Mouse (Mus musculus): Measurements from ENCODE around the gene Snrnp35. TPM values are rescaled to one million over a fixed set of nuclear protein-coding genes. Genes with fewer than 3 reads are reported as not detected.
A peak's percentile ranks its signal among the peaks of the same experiment; 100 is the strongest.

Gene Snrnp35
- total RNA-seq, 2 experiments from 2014 or later = 27.4 to 31.7 TPM

DNA sequence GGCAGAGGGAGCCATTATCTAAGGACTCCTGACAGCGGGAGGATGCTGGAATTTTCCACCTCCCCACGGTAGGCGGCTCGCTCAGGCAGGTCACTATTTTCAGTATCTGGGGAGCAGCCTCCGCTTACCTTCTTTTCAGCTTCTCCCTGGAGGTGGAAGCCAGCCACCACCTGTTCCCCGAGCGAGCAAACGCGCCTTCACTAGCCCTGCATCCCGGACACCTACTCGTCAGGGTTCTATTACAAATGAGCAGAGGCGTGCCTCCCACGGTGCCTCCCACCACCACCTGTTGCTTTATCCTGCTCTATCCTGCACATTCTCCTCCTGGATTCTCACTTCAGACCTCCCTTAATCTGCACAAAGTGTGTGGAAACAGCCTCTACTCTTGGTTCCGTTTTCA is 20.8 kb downstream of the Snrnp35 start:
- DNase-seq = peak; percentile 77 to 82

- DNase-seq = no peak
Observed at GRCm38 (mm10) chr5:124505235-124505634, 22.3 kb downstream of the Snrnp35 start.

DNA sequence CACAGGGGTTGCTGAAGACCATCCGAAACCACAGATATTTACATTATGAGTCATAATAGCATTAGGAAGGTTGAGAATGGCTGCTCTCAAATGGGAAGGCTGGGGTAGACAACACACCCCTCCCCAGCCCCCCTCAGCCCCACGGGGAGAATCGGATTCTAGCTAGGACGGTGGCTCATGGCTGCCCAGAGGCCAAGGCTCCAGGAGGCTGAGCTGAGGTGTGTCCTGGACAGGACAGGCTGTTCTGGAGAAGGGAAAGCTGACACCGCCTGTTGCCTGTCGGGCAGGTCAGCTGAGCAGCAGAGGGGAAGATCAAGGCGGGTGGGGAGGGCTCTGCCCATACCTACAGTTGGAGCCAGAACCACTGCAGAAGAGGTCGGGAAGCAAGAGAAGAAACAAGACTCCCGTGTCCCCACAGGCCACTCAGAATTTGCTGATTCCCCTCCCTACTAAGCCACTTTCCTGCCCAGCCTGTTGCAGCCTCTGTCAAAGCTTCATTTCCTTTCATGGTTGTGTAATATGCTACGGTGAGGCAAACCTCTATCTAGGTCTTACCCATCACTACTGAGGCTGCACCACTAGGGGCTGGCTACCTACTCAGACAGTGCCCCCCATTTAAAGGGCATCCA is 23.9 kb downstream of the Snrnp35 start:
- no peak for DNase-seq

DNA sequence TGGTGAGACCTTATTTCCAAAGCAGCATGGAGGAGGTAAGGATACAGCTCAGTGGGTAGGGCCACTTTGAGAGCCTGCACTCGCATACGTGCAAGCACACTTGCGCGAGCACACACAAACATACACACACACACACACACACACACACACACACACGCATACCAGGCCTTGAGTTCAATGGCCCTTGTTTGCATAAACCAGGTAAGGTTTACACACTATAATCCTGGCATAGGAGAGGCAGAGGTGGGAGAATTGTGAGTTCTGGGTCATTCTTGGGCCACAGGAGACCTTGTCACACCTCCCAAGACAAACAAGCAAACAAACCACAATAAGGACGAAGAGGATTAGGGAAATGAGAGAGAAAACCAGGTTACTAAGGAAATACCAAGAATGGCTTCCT is 26.3 kb downstream of the Snrnp35 start:
- DNase-seq = no peak

- no peak for DNase-seq
Observed at GRCm38 (mm10) chr5:124509742-124510237, 26.9 kb downstream of the Snrnp35 start.

- DNase-seq = no peak
Observed at GRCm38 (mm10) chr5:124510536-124511050, 27.7 kb downstream of the Snrnp35 start.

DNA sequence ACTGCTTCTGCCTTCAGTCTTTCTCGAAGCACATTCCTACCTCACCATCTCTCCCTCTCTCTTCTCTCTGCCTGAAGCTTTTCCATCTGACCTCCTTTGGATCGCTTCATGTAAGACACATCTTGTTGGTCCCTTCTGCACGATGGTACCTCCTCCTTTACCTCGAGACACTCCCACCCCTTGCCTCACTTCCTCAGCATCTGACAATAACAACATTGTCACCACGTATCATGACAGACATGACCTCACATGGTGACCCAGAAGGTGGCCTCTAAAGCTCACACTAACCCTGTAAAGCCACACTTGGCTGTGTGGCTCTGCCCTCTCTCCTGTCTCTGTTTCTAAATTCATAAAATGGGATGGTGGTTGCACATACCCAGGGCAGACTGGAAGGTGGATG is 32.9 kb downstream of the Snrnp35 start:
- no peak for DNase-seq

- peak; percentile 84 to 86 for DNase-seq
Observed at GRCm38 (mm10) chr5:124518648-124519047, 35.7 kb downstream of the Snrnp35 start.

GRCm38 (mm10) chr5:124521588-124521987 is 38.7 kb downstream of the Snrnp35 start:
- DNase-seq = no peak

GRCm38 (mm10) chr5:124523032-124523431 is 40.1 kb downstream of the Snrnp35 start:
- no peak for DNase-seq

GRCm38 (mm10) chr5:124524943-124525342 is 42.0 kb downstream of the Snrnp35 start:
- no peak for DNase-seq

- DNase-seq = no peak
Observed at GRCm38 (mm10) chr5:124528351-124528750, 45.4 kb downstream of the Snrnp35 start.

- DNase-seq = no peak
Observed at GRCm38 (mm10) chr5:124528791-124529190, 45.9 kb downstream of the Snrnp35 start.

GRCm38 (mm10) chr5:124529191-124529651 is 46.3 kb downstream of the Snrnp35 start:
- no peak for DNase-seq

- no peak for DNase-seq
Observed at GRCm38 (mm10) chr5:124529697-124530096, 46.8 kb downstream of the Snrnp35 start.

DNA sequence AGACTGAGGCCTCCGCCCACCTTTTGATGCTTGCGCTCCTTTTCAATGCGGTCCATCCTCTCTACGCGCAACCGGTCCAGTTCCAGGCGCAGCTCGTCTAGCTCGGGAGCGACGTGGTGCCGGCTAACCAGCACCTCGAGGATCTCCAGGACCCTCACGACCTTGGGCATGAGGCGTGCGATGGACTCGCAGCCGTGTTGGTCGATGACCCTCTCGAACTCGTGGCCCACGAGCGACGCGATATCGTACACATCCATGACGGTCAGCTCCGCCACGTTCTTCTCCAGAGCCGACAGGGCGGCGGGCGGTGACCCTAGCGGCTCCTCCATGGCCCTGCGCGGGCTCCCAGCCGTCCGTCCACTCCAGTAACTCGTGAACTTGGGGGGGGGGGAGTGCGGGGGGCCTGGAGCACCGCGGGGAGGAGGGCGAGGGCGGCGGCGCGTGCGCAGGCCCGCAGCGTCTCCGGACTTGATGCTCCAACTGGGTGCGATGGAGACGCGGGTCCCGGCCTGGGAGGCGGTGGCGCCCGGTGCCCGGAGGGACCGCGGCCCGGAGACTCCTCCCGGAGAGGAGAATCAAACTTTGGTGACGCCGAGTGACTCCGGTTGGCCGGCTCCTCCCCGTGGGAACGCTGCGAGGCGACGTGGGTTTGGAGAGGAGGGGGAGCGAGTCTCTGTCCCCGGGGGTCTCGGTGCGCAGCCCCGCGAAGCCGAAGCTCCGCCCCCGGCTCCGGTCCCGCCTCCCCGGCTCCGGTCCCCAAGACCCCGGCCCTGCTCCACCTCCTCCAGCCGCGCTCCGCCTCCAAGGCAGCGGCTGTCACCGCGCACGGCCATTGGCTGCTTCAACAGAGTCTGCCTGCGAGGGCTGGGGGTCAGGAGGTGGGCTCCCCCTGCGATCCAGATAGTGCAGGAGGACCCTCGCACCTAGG is 48.0 kb downstream of the Snrnp35 start, which contains the start of gene Rilpl1:
Gene Rilpl1, minus strand, starts transcription at position 737 of the 928 bp plus-strand sequence.
- DNase-seq = peak; percentile 84

DNA sequence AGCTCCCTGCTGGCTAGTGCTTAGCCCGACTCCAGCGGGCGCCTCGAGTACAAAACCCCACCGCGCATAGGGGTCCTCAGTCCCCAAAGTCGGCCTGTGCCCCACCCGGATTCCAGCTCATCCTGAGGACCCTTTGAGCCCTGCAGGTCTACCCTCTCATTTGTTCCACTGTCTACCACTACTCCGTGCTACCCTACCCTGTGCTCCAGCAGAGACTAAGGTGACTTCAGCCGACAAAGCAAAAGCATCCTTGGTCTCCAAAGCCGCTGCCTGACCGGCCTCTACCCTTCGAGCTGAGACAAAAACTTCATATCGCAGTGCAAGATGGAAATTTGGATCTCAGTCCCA is 48.6 kb downstream of the Snrnp35 start:
- no peak for DNase-seq

- no peak for DNase-seq
Observed at GRCm38 (mm10) chr5:124532451-124532850, 49.5 kb downstream of the Snrnp35 start.

GRCm38 (mm10) chr5:124535016-124535415 is 52.1 kb downstream of the Snrnp35 start:
- DNase-seq = no peak

- DNase-seq = no peak
Observed at GRCm38 (mm10) chr5:124536776-124537175, 53.8 kb downstream of the Snrnp35 start.

DNA sequence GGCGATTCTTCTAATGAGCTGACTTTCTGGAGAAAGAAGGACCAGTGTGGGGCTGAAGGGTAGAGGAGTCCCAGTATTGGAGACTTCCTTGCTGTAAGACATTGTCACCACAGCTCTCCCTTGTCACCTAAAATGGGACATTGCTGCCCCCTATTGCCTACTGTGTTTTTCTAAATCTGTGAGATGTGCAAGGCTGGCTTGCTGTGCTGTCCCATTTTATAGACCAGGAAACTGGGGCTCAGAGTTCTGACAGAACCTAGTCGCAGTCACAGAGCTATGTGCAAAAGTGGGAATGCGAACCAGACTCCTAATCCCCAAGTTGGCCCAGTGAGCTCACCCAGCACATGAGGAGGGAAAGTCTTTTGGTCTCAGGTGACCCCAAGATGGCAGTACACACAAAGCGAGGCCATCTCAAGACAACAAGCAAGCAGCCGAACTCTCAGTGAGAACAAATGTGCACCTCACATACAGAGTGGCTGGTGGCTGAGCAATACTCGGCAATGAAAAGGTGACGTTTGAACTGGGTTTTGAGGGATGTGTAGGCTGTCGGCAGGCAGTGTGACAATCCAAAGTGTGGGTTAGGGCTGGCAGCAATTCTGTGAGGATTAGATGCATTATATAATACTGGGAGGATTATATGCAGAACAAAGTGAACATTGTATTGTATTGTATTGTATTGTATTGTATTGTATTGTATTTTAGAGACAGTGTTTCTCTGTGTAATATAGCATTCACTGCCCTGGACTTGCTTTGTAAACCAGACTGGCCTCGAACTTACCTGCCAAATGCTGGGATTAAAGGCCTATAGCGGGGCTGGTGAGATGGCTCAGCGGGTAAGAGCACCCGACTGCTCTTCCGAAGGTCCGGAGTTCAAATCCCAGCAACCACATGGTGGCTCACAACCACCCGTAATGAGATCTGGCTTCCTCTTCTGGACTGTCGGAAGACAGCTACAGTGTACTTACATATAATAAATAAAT is 56.2 kb downstream of the Snrnp35 start:
- DNase-seq = peak; percentile 41 to 63

GRCm38 (mm10) chr5:124539905-124540304 is 57.0 kb downstream of the Snrnp35 start:
- DNase-seq = no peak

Data from layer of hippocampus, postnatal 36 days (tissue).